Mouse (Mus musculus) embryonic stem cell, embryonic (primary cell): ENCODE measurements at regions not wholly inside any gene's neighbourhood (a gene's known extent, or its start where the extent isn't known, plus 50 kb on each side); places are given as distances from the start of the nearest gene placed in this dataset.

Experiments used
- CTCF ChIA-PET, 4 experiments: fragments of 300-600 bp in 2 of 4; fragments of 350-600 bp in 2 of 4; sonication (Branson Sonifier 250); formaldehyde crosslinking; loops; one replicate each; lab custom pipeline; 2022; ENCODE audit warnings: inconsistent platforms in 2 of 4; lab: Charles Lee
- POLR2A ChIA-PET, 4 experiments: fragments of 300-600 bp in 2 of 4; fragments of 350-600 bp in 2 of 4; sonication (Branson Sonifier 250); formaldehyde crosslinking; loops; one replicate each; lab custom pipeline; 2022; ENCODE audit warnings: antibody characterized with exemption in 4 of 4, inconsistent platforms in 1 of 4; lab: Charles Lee

- POLR2A ChIA-PET = no interaction called here
- CTCF ChIA-PET = no interaction called here
These were observed 445.9 kb upstream of the Grin3a start for GRCm38 (mm10) chr4:50291397-50291945.

GRCm38 (mm10) chr4:50286602-50287001 lies 441.1 kb upstream of the Grin3a start:
- CTCF ChIA-PET = interaction anchor here in 1 of 4 experiments (0.5 kb wide), 1 partner anchor 181 kb away, joined by 3 read pairs; no protein-coding TSS in a partner anchor
- POLR2A ChIA-PET = no interaction called here

- CTCF ChIA-PET = interaction anchor here in 1 of 4 experiments (0.7 kb wide), 1 partner anchor 12 kb away, joined by 13 read pairs; no protein-coding TSS in a partner anchor
- POLR2A ChIA-PET = no interaction called here
These were observed 413.6 kb upstream of the Grin3a start for GRCm38 (mm10) chr4:50259012-50259601.

GRCm38 (mm10) chr4:50242042-50242441 lies 396.5 kb upstream of the Grin3a start:
- ChIA-PET POLR2A (no interaction called here), CTCF (no interaction called here)

GRCm38 (mm10) chr4:50240951-50241350 lies 395.4 kb upstream of the Grin3a start:
- POLR2A ChIA-PET = no interaction called here
- CTCF ChIA-PET = no interaction called here

GRCm38 (mm10) chr4:50239386-50239785 lies 393.8 kb upstream of the Grin3a start:
- POLR2A ChIA-PET = no interaction called here
- CTCF ChIA-PET = no interaction called here

- ChIA-PET CTCF (no interaction called here), POLR2A (no interaction called here)
These were observed 389.9 kb upstream of the Grin3a start for GRCm38 (mm10) chr4:50235476-50235875.

- ChIA-PET CTCF (no interaction called here), POLR2A (no interaction called here)
These were observed 357.8 kb upstream of the Grin3a start for GRCm38 (mm10) chr4:50203348-50203747.

GRCm38 (mm10) chr4:50177196-50177595 lies 331.7 kb upstream of the Grin3a start:
- ChIA-PET CTCF (no interaction called here), POLR2A (no interaction called here)

- POLR2A ChIA-PET = no interaction called here
- CTCF ChIA-PET = no interaction called here
These were observed 331.1 kb upstream of the Grin3a start for GRCm38 (mm10) chr4:50176656-50177055.

- CTCF ChIA-PET = no interaction called here
- POLR2A ChIA-PET = no interaction called here
These were observed 315.3 kb upstream of the Grin3a start for GRCm38 (mm10) chr4:50160893-50161292.

- POLR2A ChIA-PET = no interaction called here
- CTCF ChIA-PET = no interaction called here
These were observed 300.4 kb upstream of the Grin3a start for GRCm38 (mm10) chr4:50145926-50146325.

- ChIA-PET POLR2A (interaction anchor here in 1 of 4 experiments (1.1 kb wide), 1 partner anchor 10 kb away, joined by 3 read pairs; no protein-coding TSS in a partner anchor), CTCF (no interaction called here)
These were observed 284.7 kb upstream of the Grin3a start for GRCm38 (mm10) chr4:50130262-50130661.

- POLR2A ChIA-PET = no interaction called here
- CTCF ChIA-PET = no interaction called here
These were observed 261.0 kb upstream of the Grin3a start for GRCm38 (mm10) chr4:50106557-50106956.

- CTCF ChIA-PET = no interaction called here
- POLR2A ChIA-PET = no interaction called here
These were observed 242.3 kb upstream of the Grin3a start for GRCm38 (mm10) chr4:50087860-50088259.

- ChIA-PET POLR2A (no interaction called here), CTCF (interaction anchor here in 1 of 4 experiments (0.6 kb wide), 1 partner anchor 15 kb away, joined by 3 read pairs; no protein-coding TSS in a partner anchor)
These were observed 241.1 kb upstream of the Grin3a start for GRCm38 (mm10) chr4:50086676-50087075.

- CTCF ChIA-PET = no interaction called here
These were observed 210.0 kb upstream of the Grin3a start for GRCm38 (mm10) chr4:50055519-50055918.

GRCm38 (mm10) chr4:50041476-50041875 lies 195.9 kb upstream of the Grin3a start:
- ChIA-PET POLR2A (no interaction called here), CTCF (no interaction called here)

More at GRCm38 (mm10) chr4:50055519-50055918, 210.0 kb upstream of the Grin3a start:
- POLR2A ChIA-PET = no interaction called here

GRCm38 (mm10) chr4:50036079-50036478 lies 190.5 kb upstream of the Grin3a start:
- CTCF ChIA-PET = interaction anchor here in 1 of 4 experiments (1.0 kb wide), 1 partner anchor 348 kb away, joined by 4 read pairs; no protein-coding TSS in a partner anchor
- POLR2A ChIA-PET = no interaction called here

GRCm38 (mm10) chr4:50025356-50025755 lies 179.8 kb upstream of the Grin3a start:
- POLR2A ChIA-PET = no interaction called here
- CTCF ChIA-PET = no interaction called here
